8 mouse cellular contexts compared by ENCODE assay signal in the genomic region with DNA sequence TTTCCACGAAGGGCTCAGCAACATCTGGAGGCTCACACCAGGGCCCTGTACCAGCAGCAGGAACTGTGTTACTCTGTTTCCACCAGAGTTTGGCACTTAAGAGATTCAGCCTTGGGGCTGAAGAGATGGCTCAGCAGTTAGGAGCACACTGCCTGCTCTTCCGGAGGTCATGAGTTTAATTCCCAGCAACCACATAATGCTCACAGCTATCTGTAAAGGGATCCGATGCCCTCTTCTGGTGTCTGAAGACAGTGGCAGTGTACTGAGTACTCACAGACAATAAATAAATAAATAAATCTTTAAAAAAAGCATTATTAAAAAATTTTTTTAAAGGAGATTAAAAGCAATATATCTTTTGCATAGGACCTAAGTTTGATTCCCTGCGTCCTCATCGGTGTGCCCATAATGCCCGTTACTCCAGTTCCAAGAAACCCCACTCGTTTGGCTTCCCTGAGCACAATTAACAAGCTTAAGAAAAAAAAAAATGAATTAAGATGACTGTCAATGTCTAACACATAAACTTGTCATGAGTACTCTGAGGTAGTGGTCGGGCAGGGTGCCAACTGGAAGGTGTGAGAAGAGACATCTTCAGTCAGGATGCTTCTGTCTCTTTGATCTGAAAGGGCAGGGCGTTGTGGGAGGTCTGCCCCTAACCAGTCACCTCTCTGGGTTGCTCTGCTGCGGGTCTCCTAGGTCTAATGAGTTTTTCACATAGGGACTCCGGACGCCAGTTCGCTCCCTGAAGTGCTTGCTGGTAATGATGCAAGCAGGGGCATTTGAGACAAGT. TPM values are rescaled to one million over a fixed set of nuclear protein-coding genes. Genes with fewer than 3 reads are reported as not detected.
DNase-seq lines count a peak whose midpoint lies in the region; ATAC-seq and TF ChIP-seq lines count a peak whose summit lies in the region.

No protein-coding gene starts in this region.

- no peak for TF ChIP-seq EP300 in heart, postnatal 0 days (IDR thresholded peaks at IDR 0.05; ENCODE audit: low read depth)

- peak; percentile 17; the same call in 1 of the 2 replicates for TF ChIP-seq CTCF in heart, postnatal 0 days (IDR thresholded peaks at IDR 0.05; ENCODE audit: low read depth)

- peak overlapping the region; percentile 93 for H3K4me2 ChIP-seq in heart, embryonic 12.5 days
- peak overlapping the region; percentile 92 for H3K4me2 ChIP-seq in heart, postnatal 0 days (ENCODE audit: low read depth, low read length)
- peak overlapping the region; percentile 98 for H3K4me2 ChIP-seq in liver, embryonic 15.5 days
- H3K4me2 ChIP-seq in stomach, embryonic 16.5 days (ENCODE audit: low read depth, low read length): peak overlapping the region; percentile 71

- peak overlapping the region; percentile 77 for H3K27ac ChIP-seq in heart, embryonic 12.5 days (ENCODE audit: poor library complexity, severe bottlenecking)
- peak overlapping the region; percentile 62 for H3K27ac ChIP-seq in heart, postnatal 0 days (ENCODE audit: low read depth)
- peak overlapping the region; percentile 93 for H3K27ac ChIP-seq in liver, embryonic 15.5 days (replicated peaks)
- peak overlapping the region; percentile 82 for H3K27ac ChIP-seq in stomach, embryonic 16.5 days (ENCODE audit: low read length)

- no peak for DNase-seq in heart, adult 9 months (ENCODE audit: low spot score in 2 of 2)
- peak; percentile 84 for DNase-seq in 416B (ENCODE audit: low read depth)
- DNase-seq in T-cell, adult 2 months (ENCODE audit: low spot score): peak; percentile 87
- no peak for DNase-seq in heart, postnatal 0 days (ENCODE audit: low spot score)
- no peak for DNase-seq in layer of hippocampus, adult 11-12 months (ENCODE audit: low spot score)

- H3K4me3 ChIP-seq in heart, embryonic 12.5 days: peak overlapping the region; percentile 85
- H3K4me3 ChIP-seq in heart, postnatal 0 days (ENCODE audit: low read depth, low read length): peak overlapping the region; percentile 81
- peak overlapping the region; percentile 92 for H3K4me3 ChIP-seq in liver, embryonic 15.5 days (replicated peaks)
- peak overlapping the region; percentile 91 for H3K4me3 ChIP-seq in stomach, embryonic 16.5 days (replicated peaks; ENCODE audit: low read length)

- H3K4me1 ChIP-seq in heart, embryonic 12.5 days (replicated peaks): peaks cover 26% of the 10 kb centered on the region
- H3K4me1 ChIP-seq in heart, postnatal 0 days (ENCODE audit: control insufficient read depth, insufficient read depth): peaks cover 16% of the 10 kb centered on the region
- peaks cover 69% of the 10 kb centered on the region for H3K4me1 ChIP-seq in liver, embryonic 15.5 days (replicated peaks)
- H3K4me1 ChIP-seq in stomach, embryonic 16.5 days (ENCODE audit: control insufficient read depth, insufficient read depth, low read length): peaks cover 26% of the 10 kb centered on the region

- ATAC-seq in heart, embryonic 12.5 days (ENCODE audit: insufficient number of reproducible peaks, low FRiP score): no peak
- no peak for ATAC-seq in heart, postnatal 0 days (ENCODE audit: insufficient read depth, low read depth)
- ATAC-seq in liver, embryonic 15.5 days (ENCODE audit: insufficient read depth): no peak
- ATAC-seq in stomach, embryonic 16.5 days (ENCODE audit: insufficient read depth, low FRiP score): no peak; the same call in 1 of the 2 replicates

- WGBS in heart, embryonic 12.5 days: 10% methylated on average over 13 of the region's 13 CpGs
- WGBS in heart, postnatal 0 days: 13% methylated on average over 13 of the region's 13 CpGs
- WGBS in liver, embryonic 15.5 days (ENCODE audit: insufficient replicate concordance): 12% methylated on average over 13 of the region's 13 CpGs
- 10% methylated on average over 13 of the region's 13 CpGs for WGBS in stomach, embryonic 16.5 days

- no peaks in the 10 kb centered on the region for H3K9me3 ChIP-seq in heart, embryonic 12.5 days (replicated peaks)
- H3K9me3 ChIP-seq in heart, postnatal 0 days (replicated peaks; ENCODE audit: control insufficient read depth, low read length): no peaks in the 10 kb centered on the region
- H3K9me3 ChIP-seq in liver, embryonic 15.5 days (replicated peaks): no peaks in the 10 kb centered on the region
- H3K9me3 ChIP-seq in stomach, embryonic 16.5 days (replicated peaks; ENCODE audit: control insufficient read depth, low read length): no peaks in the 10 kb centered on the region

- H3K36me3 ChIP-seq in heart, embryonic 12.5 days: no peaks in the 10 kb centered on the region
- H3K36me3 ChIP-seq in heart, postnatal 0 days (replicated peaks; ENCODE audit: control insufficient read depth, insufficient read depth, low read length): 0 out of 2 replicates have a peak, but pooled peaks cover 6% of the 10 kb centered on the region
- peaks cover 12% of the 10 kb centered on the region; the same call in 1 of the 2 replicates for H3K36me3 ChIP-seq in liver, embryonic 15.5 days (replicated peaks)
- no peaks in the 10 kb centered on the region for H3K36me3 ChIP-seq in stomach, embryonic 16.5 days (ENCODE audit: control insufficient read depth, insufficient read depth, low read length)

- no peaks in the 10 kb centered on the region for H3K27me3 ChIP-seq in heart, embryonic 12.5 days (replicated peaks)
- H3K27me3 ChIP-seq in heart, postnatal 0 days (ENCODE audit: control insufficient read depth, insufficient read depth, low read length): no peaks in the 10 kb centered on the region
- H3K27me3 ChIP-seq in liver, embryonic 15.5 days: no peaks in the 10 kb centered on the region
- H3K27me3 ChIP-seq in stomach, embryonic 16.5 days (ENCODE audit: control insufficient read depth, insufficient read depth, low read length): no peaks in the 10 kb centered on the region

- H3K9ac ChIP-seq in heart, embryonic 12.5 days: peak overlapping the region; percentile 95
- no peak overlapping the region; the same call in 1 of the 2 replicates for H3K9ac ChIP-seq in heart, postnatal 0 days (replicated peaks; ENCODE audit: low read depth, low read length)
- H3K9ac ChIP-seq in liver, embryonic 15.5 days: peak overlapping the region; percentile 95
- H3K9ac ChIP-seq in stomach, embryonic 16.5 days (ENCODE audit: low read length): peak overlapping the region; percentile 86

RNA-seq across cellular contexts. Expression of gene Ipmk, which starts 0.6 kb away (rescaled TPM):
- polyA plus RNA-seq in heart, embryonic 12.5 days (2016; fragmentation: Nextera tagmentation; extraction: Ambion mirVana): 10.2 and 11.9 TPM in 2 replicates
- total RNA-seq in heart, postnatal 0 days (2014; rRNA removed; ENCODE audit: low replicate concordance): 6.8 and 8.0 TPM in 2 replicates
- polyA plus RNA-seq in heart, postnatal 0 days (2015; fragmentation: Nextera tagmentation; extraction: Ambion mirVana): 4.9 TPM in 2 replicates
- 8.3 and 9.1 TPM in 2 replicates for polyA plus RNA-seq in liver, embryonic 15.5 days (2015; fragmentation: Nextera tagmentation; extraction: Ambion mirVana)
- 11.0 and 12.3 TPM in 2 replicates for polyA plus RNA-seq in stomach, embryonic 16.5 days (2015; fragmentation: Nextera tagmentation; extraction: Ambion mirVana)

RNA-seq across cellular contexts. Expression of gene Cisd1, which starts 2.2 kb away (rescaled TPM):
- 165 and 170 TPM in 2 replicates for polyA plus RNA-seq in heart, embryonic 12.5 days (2016; fragmentation: Nextera tagmentation; extraction: Ambion mirVana)
- total RNA-seq in heart, postnatal 0 days (2014; rRNA removed; ENCODE audit: low replicate concordance): 134 and 170 TPM in 2 replicates
- 403 and 429 TPM in 2 replicates for polyA plus RNA-seq in heart, postnatal 0 days (2015; fragmentation: Nextera tagmentation; extraction: Ambion mirVana)
- 60.6 and 66.3 TPM in 2 replicates for polyA plus RNA-seq in liver, embryonic 15.5 days (2015; fragmentation: Nextera tagmentation; extraction: Ambion mirVana)
- polyA plus RNA-seq in stomach, embryonic 16.5 days (2015; fragmentation: Nextera tagmentation; extraction: Ambion mirVana): 92.8 and 103 TPM in 2 replicates

Comparison
In these comparisons a context has a peak if more than half of its experiments do, and no peak if none do; other contexts are left out.
1. DNase-seq: peak in 416B (single experiment) and T-cell, adult 2 months (single experiment); none in heart, adult 9 months (0 of 2), heart, postnatal 0 days (single experiment) and layer of hippocampus, adult 11-12 months (single experiment).
2. Peak in every context shown above with its lines, with median percentiles within 50 percentile points of each other: H3K27ac ChIP-seq, H3K4me2 ChIP-seq and H3K4me3 ChIP-seq.